Mouse (Mus musculus): Measurements from ENCODE around the gene Cd79a.

GRCm38 (mm10) chr7:24883896-24884692 lies 13.1 kb upstream of the Cd79a start, which contains the start of gene Rps19:
- TF ChIP-seq MAFK (IDR thresholded peaks at IDR 0.05; ENCODE audit: insufficient read depth, low read depth, low read length): 0 out of 2 replicates have a peak, but pooled peaks have one; percentile 25
- peak; percentile 83 for TF ChIP-seq HCFC1 (IDR thresholded peaks at IDR 0.05; ENCODE audit: borderline replicate concordance, insufficient read depth, low read length)
- TF ChIP-seq ZC3H11A (IDR thresholded peaks at IDR 0.05; ENCODE audit: borderline replicate concordance, low read depth, low read length): no peak
- TF ChIP-seq ZNF384 (IDR thresholded peaks at IDR 0.05; ENCODE audit: low read depth, low read length): no peak

All from ES-E14 (cell line).